Mouse (Mus musculus) stomach, embryonic 15.5 days (tissue): ENCODE measurements around the gene Erp27. TPM values are rescaled to one million over a fixed set of nuclear protein-coding genes. Genes with fewer than 3 reads are reported as not detected.

Experiments
- ATAC-seq: fragments of 200-750 bp; cut with Nextera tagmentation; 2 replicates; pipeline ENCODE4 v1.8.0; 2017; ENCODE audit warnings: low read depth, moderate number of reproducible peaks, moderate TSS enrichment; ENCODE audit not compliant: insufficient read depth, low FRiP score
- H3K27ac ChIP-seq: fragments of 300-500 bp; sonication (generic); 2 replicates; pipeline ENCODE4 v1.5.1; 2015; ENCODE audit warnings: mild to moderate bottlenecking, inconsistent platforms
- H3K27me3 ChIP-seq: fragments of 300-500 bp; sonication (generic); replicated peaks from 2 replicates; pipeline ENCODE4 v1.6.1; 2015; ENCODE audit warnings: inconsistent platforms
- H3K36me3 ChIP-seq: fragments of 300-500 bp; sonication (generic); 2 replicates; pipeline ENCODE4 v1.6.1; 2015; ENCODE audit warnings: inconsistent platforms
- H3K4me1 ChIP-seq: fragments of 300-500 bp; sonication (generic); 2 replicates; pipeline ENCODE4 v1.6.1; 2015; ENCODE audit warnings: inconsistent platforms
- H3K4me2 ChIP-seq: fragments of 300-500 bp; sonication (generic); 2 replicates; pipeline ENCODE4 v1.6.1; 2015; ENCODE audit warnings: mild to moderate bottlenecking, inconsistent platforms
- H3K4me3 ChIP-seq: fragments of 300-500 bp; sonication (generic); replicated peaks from 2 replicates; pipeline ENCODE4 v1.5.1; 2015; ENCODE audit warnings: inconsistent platforms
- H3K9ac ChIP-seq: fragments of 300-500 bp; sonication (generic); 2 replicates; pipeline ENCODE4 v1.6.1; 2015; ENCODE audit warnings: inconsistent platforms
- H3K9me3 ChIP-seq: fragments of 300-500 bp; sonication (generic); 2 replicates; pipeline ENCODE4 v1.6.1; 2016; ENCODE audit warnings: inconsistent platforms
- WGBS: fragments of 180-500 bp; shearing (Covaris S2); methylation state at CpG from one replicate; pipeline ENCODE4 v1.1.7; 2015; 5-methylcytosine and 5-hydroxymethylcytosine counted together
- polyA plus RNA-seq: library from polyadenylated mRNA; unstranded; fragments of >200 nt; fragmentation: Nextera tagmentation; extraction: Ambion mirVana; gene quantifications from 2 replicates; pipeline ENCODE4 v1.2.1, GENCODE M21; 2015

Erp27 gene
- polyA plus RNA-seq, 1 experiment from 2014 or later = 40.1 TPM

GRCm38 (mm10) chr6:136883961-136884360 lies 38.0 kb downstream of the Erp27 start:
- WGBS = 92% methylated on average over 6 of the region's 6 CpGs

GRCm38 (mm10) chr6:136883431-136883915 lies 38.5 kb downstream of the Erp27 start:
- 73% methylated on average over 3 of the region's 3 CpGs for WGBS
- H3K36me3 ChIP-seq = no peaks in the 10 kb centered on the region
- no peaks in the 10 kb centered on the region for H3K27me3 ChIP-seq
- H3K9me3 ChIP-seq = no peaks in the 10 kb centered on the region
- no peak for ATAC-seq
- H3K9ac ChIP-seq = no peak overlapping the region
- no peak overlapping the region for H3K27ac ChIP-seq
- H3K4me1 ChIP-seq = 0 out of 2 replicates have a peak, but pooled peaks cover 6% of the 10 kb centered on the region
- H3K4me3 ChIP-seq = no peak overlapping the region
- H3K4me2 ChIP-seq = no peak overlapping the region

More at GRCm38 (mm10) chr6:136883961-136884360, 38.0 kb downstream of the Erp27 start:
- Histone ChIP-seq H3K27me3 (no peaks in the 10 kb centered on the region), H3K27ac (no peak overlapping the region), H3K4me3 (no peak overlapping the region), H3K4me1 (0 out of 2 replicates have a peak, but pooled peaks cover 6% of the 10 kb centered on the region), H3K9ac (no peak overlapping the region), H3K9me3 (no peaks in the 10 kb centered on the region), H3K4me2 (no peak overlapping the region), H3K36me3 (no peaks in the 10 kb centered on the region)
- ATAC-seq = no peak

- Histone ChIP-seq H3K4me1 (no peaks in the 10 kb centered on the region), H3K9ac (no peak overlapping the region), H3K4me3 (no peak overlapping the region), H3K27ac (no peak overlapping the region), H3K9me3 (no peaks in the 10 kb centered on the region), H3K4me2 (no peak overlapping the region), H3K36me3 (no peaks in the 10 kb centered on the region), H3K27me3 (no peaks in the 10 kb centered on the region)
- WGBS = 61% methylated on average over 8 of the region's 8 CpGs
- no peak for ATAC-seq
Observed at GRCm38 (mm10) chr6:136881678-136882077, 40.3 kb downstream of the Erp27 start.

GRCm38 (mm10) chr6:136875670-136876069 lies 46.3 kb downstream of the Erp27 start, which contains the start of gene Mgp:
Gene Mgp (minus strand): TSS chr6:136875823.
- Histone ChIP-seq H3K4me1 (no peaks in the 10 kb centered on the region), H3K9me3 (no peaks in the 10 kb centered on the region), H3K4me3 (peak within 1 kb of the TSS; percentile 33), H3K36me3 (no peaks in the 10 kb centered on the region), H3K9ac (no peak within 1 kb of the TSS; the same call in 1 of the 2 replicates), H3K27me3 (no peaks in the 10 kb centered on the region), H3K27ac (peak within 1 kb of the TSS; percentile 37; the same call in 1 of the 2 replicates), H3K4me2 (peak within 1 kb of the TSS; percentile 39)
- ATAC-seq = no peak
- WGBS = 32% methylated on average over 9 of the region's 9 CpGs

DNA sequence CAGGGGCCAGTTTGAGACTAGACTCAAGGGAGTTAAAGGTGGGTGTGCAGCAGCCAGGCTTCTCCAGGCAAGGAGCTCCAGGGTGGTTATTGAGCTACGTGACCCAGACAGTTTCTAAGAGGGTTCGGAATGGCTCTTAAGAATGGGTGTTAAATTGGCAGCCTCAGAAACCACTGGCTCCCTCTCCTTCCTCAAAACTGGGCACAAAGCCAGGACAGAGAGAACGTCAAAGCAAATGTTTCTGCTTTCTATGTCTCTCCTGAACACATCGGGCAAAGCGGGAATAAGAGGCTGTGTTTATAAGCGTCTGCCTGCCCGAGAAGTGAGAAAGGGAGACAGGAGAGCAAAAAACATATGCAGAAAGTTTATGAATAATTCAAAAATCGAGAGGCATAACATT lies 47.4 kb downstream of the Erp27 start:
- Histone ChIP-seq H3K36me3 (no peaks in the 10 kb centered on the region), H3K9me3 (no peaks in the 10 kb centered on the region), H3K27me3 (no peaks in the 10 kb centered on the region), H3K4me3 (peak overlapping the region; percentile 18), H3K4me2 (peak overlapping the region; percentile 33), H3K4me1 (no peaks in the 10 kb centered on the region), H3K9ac (no peak overlapping the region), H3K27ac (no peak overlapping the region)
- 30% methylated on average over 8 of the region's 8 CpGs for WGBS
- ATAC-seq = no peak

GRCm38 (mm10) chr6:136868921-136869320 lies 53.1 kb downstream of the Erp27 start:
- Histone ChIP-seq H3K27ac (no peak overlapping the region), H3K4me2 (no peak overlapping the region), H3K27me3 (no peaks in the 10 kb centered on the region), H3K9ac (no peak overlapping the region), H3K9me3 (no peaks in the 10 kb centered on the region), H3K36me3 (no peaks in the 10 kb centered on the region), H3K4me3 (no peak overlapping the region), H3K4me1 (peaks cover 8% of the 10 kb centered on the region)
- 61% methylated on average over 5 of the region's 5 CpGs for WGBS
- ATAC-seq = no peak

GRCm38 (mm10) chr6:136866150-136866549 lies 55.8 kb downstream of the Erp27 start:
- Histone ChIP-seq H3K27ac (peak overlapping the region; percentile 67; the same call in 1 of the 2 replicates), H3K9me3 (no peaks in the 10 kb centered on the region), H3K36me3 (no peaks in the 10 kb centered on the region), H3K27me3 (no peaks in the 10 kb centered on the region), H3K9ac (no peak overlapping the region), H3K4me1 (peaks cover 8% of the 10 kb centered on the region), H3K4me2 (no peak overlapping the region), H3K4me3 (no peak overlapping the region)
- ATAC-seq = no peak; the same call in 1 of the 2 replicates
- 52% methylated on average over 4 of the region's 4 CpGs for WGBS

GRCm38 (mm10) chr6:136865360-136865759 lies 56.6 kb downstream of the Erp27 start:
- no peaks in the 10 kb centered on the region for H3K9me3 ChIP-seq
- H3K27me3 ChIP-seq = no peaks in the 10 kb centered on the region
- no peak overlapping the region for H3K9ac ChIP-seq
- H3K27ac ChIP-seq = no peak overlapping the region
- H3K4me1 ChIP-seq = peaks cover 8% of the 10 kb centered on the region
- H3K4me2 ChIP-seq = no peak overlapping the region
- no peak for ATAC-seq
- no peaks in the 10 kb centered on the region for H3K36me3 ChIP-seq
- WGBS = 85% methylated on average over 5 of the region's 5 CpGs
- H3K4me3 ChIP-seq = no peak overlapping the region

- Histone ChIP-seq H3K9me3 (no peaks in the 10 kb centered on the region), H3K4me3 (no peak overlapping the region), H3K27me3 (no peaks in the 10 kb centered on the region), H3K4me1 (peaks cover 14% of the 10 kb centered on the region), H3K27ac (0 out of 2 replicates have a peak overlapping the region, but pooled peaks have one; percentile 26), H3K9ac (no peak overlapping the region), H3K36me3 (no peaks in the 10 kb centered on the region), H3K4me2 (no peak overlapping the region)
- ATAC-seq = no peak
- 34% methylated on average over 9 of the region's 9 CpGs for WGBS
Observed at GRCm38 (mm10) chr6:136861020-136861419, 61.0 kb downstream of the Erp27 start.

DNA sequence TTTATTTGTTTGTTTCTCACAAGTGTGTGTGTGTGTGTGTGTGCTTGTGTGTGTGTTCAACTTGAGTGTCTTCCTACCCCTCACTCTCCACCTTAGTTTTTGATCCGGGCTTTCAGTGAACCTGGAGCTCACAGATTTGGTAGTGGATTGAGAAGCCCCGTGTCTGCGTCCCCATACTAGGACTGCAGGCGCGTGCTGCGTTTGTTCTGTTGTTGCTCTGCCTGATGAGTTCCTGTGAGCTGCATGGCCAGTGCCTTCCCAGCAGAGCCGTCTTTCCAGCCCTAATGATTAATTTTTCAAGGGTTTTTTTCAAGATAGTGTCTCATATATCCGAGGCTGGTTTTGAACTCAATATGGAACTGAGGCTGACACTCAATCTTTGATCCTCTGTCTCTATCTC lies 63.6 kb downstream of the Erp27 start:
- 0 out of 2 replicates have a peak overlapping the region, but pooled peaks have one; percentile 84 for H3K27ac ChIP-seq
- H3K4me3 ChIP-seq = no peak overlapping the region
- peaks cover 18% of the 10 kb centered on the region for H3K4me1 ChIP-seq
- no peak overlapping the region for H3K9ac ChIP-seq
- no peak overlapping the region for H3K4me2 ChIP-seq
- no peaks in the 10 kb centered on the region for H3K36me3 ChIP-seq
- no peak for ATAC-seq
- no peaks in the 10 kb centered on the region for H3K9me3 ChIP-seq
- no peaks in the 10 kb centered on the region for H3K27me3 ChIP-seq
- 55% methylated on average over 8 of the region's 8 CpGs for WGBS

- H3K4me1 ChIP-seq = peaks cover 18% of the 10 kb centered on the region
- peak; percentile 54; the same call in 1 of the 2 replicates for ATAC-seq
- no peaks in the 10 kb centered on the region for H3K27me3 ChIP-seq
- 8% methylated on average over 11 of the region's 11 CpGs for WGBS
- H3K4me2 ChIP-seq = peak overlapping the region; percentile 45
- H3K9ac ChIP-seq = no peak overlapping the region
- H3K36me3 ChIP-seq = no peaks in the 10 kb centered on the region
- H3K9me3 ChIP-seq = no peaks in the 10 kb centered on the region
- H3K4me3 ChIP-seq = peak overlapping the region; percentile 24; the same call in 1 of the 2 replicates
- H3K27ac ChIP-seq = peak overlapping the region; percentile 84
Observed at GRCm38 (mm10) chr6:136857873-136858260, 64.1 kb downstream of the Erp27 start.
